Mouse (Mus musculus) regulatory T cell (primary cell): ENCODE measurements around the gene Sult1e1.

Experiments
- in situ Hi-C: fragments of 300-600 bp; cut with MboI, MseI; formaldehyde crosslinking; loops from one replicate; pipeline ENCODE4 v1.15.1; 2025; ENCODE audit warnings: high pct_unique_total_duplicates

Gene Sult1e1

GRCm38 (mm10) chr5:87591494-87591893 lies at the start of gene Sult1e1:
Gene Sult1e1, minus strand, starts transcription at chr5:87591594.
- in situ Hi-C loops: no loop called here

GRCm38 (mm10) chr5:87622681-87623080 lies 31.3 kb upstream of the Sult1e1 start:
- in situ Hi-C loops: no loop called here

DNA sequence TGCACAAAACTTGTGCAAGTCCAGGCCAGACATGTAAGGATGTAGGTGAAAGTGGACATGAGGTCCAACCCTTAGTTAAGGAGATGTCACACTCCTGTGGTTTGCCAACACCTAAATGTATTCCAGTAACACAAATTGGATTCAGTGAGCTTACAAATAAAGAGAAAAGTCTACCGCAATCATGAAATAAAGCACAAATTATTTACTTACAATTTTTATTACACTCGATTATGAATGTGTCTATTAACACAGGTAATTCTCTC lies 23.7 kb upstream of the Sult1e1 start:
- in situ Hi-C loops: no loop called here

DNA sequence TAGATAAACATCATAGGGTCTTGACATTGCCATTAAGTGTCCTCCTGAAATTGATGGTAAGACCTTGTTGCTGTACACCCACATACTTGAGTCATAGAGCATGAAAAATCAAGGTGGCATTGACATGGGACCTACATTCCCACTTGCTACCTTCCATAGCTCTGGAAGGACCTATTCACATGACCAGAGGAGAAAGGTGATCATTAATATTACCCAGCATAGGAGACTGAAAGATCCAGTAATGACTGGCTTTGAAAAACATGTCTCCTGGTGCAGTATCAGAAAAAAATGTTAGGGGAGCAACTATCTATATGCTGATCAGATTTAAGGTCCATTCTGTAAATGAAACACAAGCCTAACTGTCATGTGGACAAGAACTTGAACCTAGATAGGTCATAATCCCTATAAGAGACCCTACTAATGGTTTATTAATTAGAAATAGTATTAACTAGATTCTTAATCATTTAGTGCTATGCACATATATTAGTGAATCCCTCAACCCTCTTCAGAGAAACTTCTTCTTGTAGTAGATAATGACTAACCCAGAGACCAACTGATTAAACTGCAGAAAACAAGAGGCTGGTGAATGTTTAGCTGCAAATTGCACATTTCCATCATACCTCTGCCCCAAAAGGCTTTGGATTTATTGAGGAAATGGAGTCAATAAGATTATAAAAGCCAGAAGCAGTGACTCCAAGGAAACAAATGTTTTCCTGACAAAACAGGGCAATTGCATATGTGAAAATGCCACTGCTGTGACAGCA lies 23.2 kb upstream of the Sult1e1 start:
- in situ Hi-C loops: no loop called here

GRCm38 (mm10) chr5:87601018-87601417 lies 9.6 kb upstream of the Sult1e1 start:
- in situ Hi-C loops: no loop called here

- in situ Hi-C loops: no loop called here
Observed at GRCm38 (mm10) chr5:87597891-87598290, 6.5 kb upstream of the Sult1e1 start.

GRCm38 (mm10) chr5:87589916-87590315 lies 1.5 kb downstream of the Sult1e1 start:
- in situ Hi-C loops: no loop called here

DNA sequence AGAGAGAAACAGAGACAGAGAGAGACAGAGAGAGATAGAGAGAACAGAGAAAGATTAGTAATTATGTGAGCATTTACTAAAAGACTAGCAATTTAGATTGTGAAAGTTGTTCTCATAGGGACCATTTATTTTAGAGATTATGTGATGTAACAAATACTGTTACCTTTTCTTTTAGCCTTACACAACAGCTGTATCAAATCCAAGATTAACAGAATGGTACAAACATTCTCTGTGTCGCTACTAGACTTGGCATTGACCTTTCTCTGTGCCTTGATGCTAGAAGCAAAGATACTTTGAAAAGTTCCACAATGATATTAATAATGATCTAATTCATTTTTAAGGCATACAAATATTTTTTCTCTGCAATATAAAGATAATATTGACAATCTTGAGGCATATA lies 11.0 kb downstream of the Sult1e1 start:
- in situ Hi-C loops: no loop called here

DNA sequence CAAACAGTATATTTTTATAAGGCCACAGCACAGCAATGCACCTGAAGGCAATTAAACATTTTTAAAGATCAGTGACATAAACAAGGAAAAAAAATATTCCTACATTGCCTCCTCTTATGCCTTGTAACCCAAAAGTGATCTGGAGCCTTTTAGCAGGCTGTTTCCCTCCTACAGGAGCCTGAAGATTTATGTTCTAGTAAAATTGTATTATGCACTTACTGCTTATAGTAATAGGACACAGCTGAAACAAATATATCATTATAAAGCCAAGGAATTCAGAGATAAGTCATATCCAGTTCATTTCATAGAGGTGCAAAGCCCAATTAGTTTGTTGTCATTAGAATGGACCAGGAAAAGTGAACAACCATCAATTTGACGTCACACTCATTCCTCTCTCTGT lies 17.2 kb downstream of the Sult1e1 start:
- in situ Hi-C loops: no loop called here

DNA sequence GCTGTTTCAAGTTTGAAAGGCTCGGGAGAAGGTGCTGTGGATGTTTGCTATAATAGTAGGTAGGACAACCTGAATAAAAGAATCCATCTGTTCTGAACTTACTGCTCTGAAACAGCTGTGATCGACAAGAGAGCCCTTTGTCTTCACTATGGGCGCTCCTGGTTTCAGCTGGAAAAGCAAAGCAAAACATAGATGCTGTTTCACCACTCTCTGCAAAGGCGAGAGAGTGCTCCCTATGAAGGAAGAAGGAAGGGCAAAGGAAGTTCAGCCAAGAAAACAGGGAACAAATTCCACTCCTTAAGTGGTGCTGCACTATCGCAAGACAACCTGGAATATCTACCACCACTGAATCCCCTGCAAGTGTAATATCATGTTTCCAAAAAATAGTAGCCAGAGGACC lies 17.9 kb downstream of the Sult1e1 start:
- in situ Hi-C loops: no loop called here

- in situ Hi-C loops: no loop called here
Observed at GRCm38 (mm10) chr5:87572781-87573180, 18.6 kb downstream of the Sult1e1 start.

DNA sequence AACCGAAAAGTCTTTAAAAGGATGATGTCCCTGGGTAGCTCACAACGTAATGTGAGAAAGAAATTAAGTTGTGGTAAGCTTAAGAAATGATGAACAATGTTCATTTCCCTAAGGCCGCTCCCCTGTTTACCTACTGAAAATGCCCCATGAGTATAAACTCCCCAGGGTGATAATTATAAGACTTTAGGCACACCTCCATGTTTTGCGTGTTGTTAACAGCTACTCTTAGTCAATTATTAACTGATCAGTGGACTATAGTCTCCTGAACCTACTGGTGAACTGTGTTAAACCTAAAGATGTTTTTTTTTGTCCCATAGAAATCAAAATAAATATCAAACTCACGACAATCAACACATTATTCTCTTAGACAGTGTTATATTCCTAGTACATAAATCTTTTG lies 22.5 kb downstream of the Sult1e1 start, which contains the start of gene Sult1d1:
Sult1d1 (minus strand) TSS at position 183 of the 400 bp plus-strand sequence.
- in situ Hi-C loops: no loop called here

DNA sequence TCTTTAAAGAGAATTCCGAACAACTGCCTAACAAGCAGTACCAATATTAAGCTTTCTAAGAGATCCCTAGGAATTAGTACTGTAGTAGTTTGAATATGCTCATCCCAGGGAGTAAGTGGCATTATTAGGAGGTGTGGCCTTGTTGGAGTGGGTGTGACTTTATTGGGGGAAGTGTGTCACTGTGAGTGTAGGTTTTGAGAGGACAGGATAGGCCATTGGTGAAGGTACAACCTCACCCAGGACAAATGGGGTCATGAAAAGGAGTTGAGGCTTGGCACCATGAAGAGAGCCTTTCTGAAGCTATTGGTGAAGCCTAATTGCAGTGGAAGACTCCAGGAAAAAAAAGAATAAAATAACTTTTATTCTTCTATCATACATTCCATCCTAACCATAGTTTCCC lies 24.1 kb downstream of the Sult1e1 start:
- in situ Hi-C loops: no loop called here

DNA sequence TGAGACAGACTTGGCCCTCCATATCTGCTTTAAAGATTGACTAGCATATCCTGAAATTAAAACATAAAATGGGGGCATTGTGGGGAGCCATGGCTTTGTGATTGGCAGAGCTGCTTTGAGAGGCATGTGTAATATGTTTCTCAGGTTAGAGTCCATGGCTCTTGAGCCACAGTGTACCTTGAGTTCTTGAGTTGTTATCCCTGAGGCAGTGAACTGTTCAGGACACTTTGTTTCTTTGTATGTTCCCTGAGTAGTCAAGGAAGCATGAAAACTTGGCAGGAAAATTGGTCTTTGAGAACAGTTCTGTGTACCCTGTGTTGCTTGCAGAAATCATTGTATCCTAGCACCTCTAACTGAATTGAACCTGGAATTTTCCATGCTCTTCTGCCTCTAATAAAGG lies 28.4 kb downstream of the Sult1e1 start:
- in situ Hi-C loops: no loop called here

- in situ Hi-C loops: no loop called here
Observed at GRCm38 (mm10) chr5:87562526-87562925, 28.9 kb downstream of the Sult1e1 start.

- in situ Hi-C loops: no loop called here
Observed at GRCm38 (mm10) chr5:87560145-87560544, 31.2 kb downstream of the Sult1e1 start.

- in situ Hi-C loops: no loop called here
Observed at GRCm38 (mm10) chr5:87550935-87551334, 40.5 kb downstream of the Sult1e1 start.

GRCm38 (mm10) chr5:87538111-87538510 lies 53.3 kb downstream of the Sult1e1 start, which contains the start of gene Sult1b1:
Gene Sult1b1, minus strand, starts transcription at chr5:87538195.
- in situ Hi-C loops: no loop called here

GRCm38 (mm10) chr5:87535994-87536644 lies 55.3 kb downstream of the Sult1e1 start:
- in situ Hi-C loops: no loop called here

- in situ Hi-C loops: no loop called here
Observed at GRCm38 (mm10) chr5:87532288-87532687, 59.1 kb downstream of the Sult1e1 start.
